Mouse (Mus musculus) layer of hippocampus, postnatal 14 days (tissue): ENCODE results near the gene Kdm5c. TPM values are rescaled to one million over a fixed set of nuclear protein-coding genes. Genes with fewer than 3 reads are reported as not detected.
"Not testable (repeated sequence)": the region's sequence is repeated elsewhere in the genome, so short reads cannot be mapped to it uniquely, and the experiment has no call there.

Source experiments
- DNase-seq, 2 experiments: peaks; one replicate each; pipeline ENCODE4 v3.0.0; 2021 to 2022; ENCODE audit warnings: low spot score in 2 of 2, mixed read lengths in 1 of 2
- long read RNA-seq, 2 experiments: library from polyadenylated mRNA; stranded (forward); transcript quantifications; one replicate each; pipeline ENCODE4 v2.0.0; 2021
- total RNA-seq, 2 experiments: library from RNA; stranded (reverse); gene quantifications; 2 replicates each; pipeline ENCODE4 v1.2.3; 2021

Kdm5c gene
- total RNA-seq = 10 to 100 TPM; 52.0 to 71.2 TPM
- long read RNA-seq, experiment 1, full-length matches to known transcripts = 3 of 8 reads
- long read RNA-seq, experiment 1, partial matches to known transcripts = 3 of 8 reads
- long read RNA-seq, experiment 1, other reads (novel, unspliced or antisense) = 2 of 8 reads
- long read RNA-seq, experiment 2, full-length matches to known transcripts = 12 of 23 reads
- long read RNA-seq, experiment 2, partial matches to known transcripts = 10 of 23 reads
- long read RNA-seq, experiment 2, other reads (novel, unspliced or antisense) = 1 of 23 reads

GRCm38 (mm10) chrX:152232781-152233763, at the start of gene Kdm5c:
Kdm5c (plus strand) TSS chrX:152233020.
- peak; percentile 84 to 99 for DNase-seq

GRCm38 (mm10) chrX:152187151-152187550, 45.7 kb upstream of the Kdm5c start:
- peak in 1 of 2 experiments; percentile 28 for DNase-seq

GRCm38 (mm10) chrX:152191266-152191665, 41.6 kb upstream of the Kdm5c start:
- DNase-seq = no peak

DNA sequence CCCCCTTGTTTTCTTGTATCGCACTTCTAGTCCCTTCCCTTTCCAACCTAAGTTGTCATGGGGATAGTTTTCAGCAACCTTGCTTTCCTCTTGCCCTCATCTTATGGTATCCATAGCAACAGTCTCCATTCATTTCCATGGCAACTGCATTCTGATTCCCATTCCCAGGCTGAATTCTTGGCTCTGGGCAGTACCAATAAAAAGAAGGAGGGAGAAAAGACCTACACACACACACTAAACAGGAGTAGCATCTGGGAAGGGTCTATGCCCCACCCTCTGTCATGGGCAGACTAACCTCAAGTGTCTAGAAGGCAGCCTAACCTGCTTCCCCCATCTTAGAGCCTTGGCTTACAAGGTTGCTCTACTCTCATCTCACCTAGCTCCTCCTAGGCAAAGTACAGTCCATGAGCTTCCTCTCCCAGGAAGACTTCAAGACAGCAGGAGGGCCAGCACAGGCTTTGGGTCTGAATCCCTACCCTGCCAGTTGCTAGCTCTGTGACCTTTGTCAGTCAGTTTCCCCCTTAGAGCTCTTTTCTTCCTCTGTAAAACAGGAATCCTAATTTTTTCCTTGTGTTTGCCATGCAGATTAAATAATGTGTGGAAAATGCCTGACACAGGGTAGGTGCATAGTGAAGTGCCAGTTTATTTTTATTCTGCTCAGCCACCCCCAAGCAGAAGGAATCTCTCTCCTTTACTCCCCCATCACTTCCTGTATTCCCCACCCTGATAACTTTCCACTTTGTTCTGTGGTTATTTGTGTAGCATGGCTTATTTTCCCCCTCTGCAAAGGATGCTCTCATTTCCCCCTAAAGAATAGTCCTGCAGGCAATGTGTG, 34.8 kb upstream of the Kdm5c start:
- no peak for DNase-seq

DNA sequence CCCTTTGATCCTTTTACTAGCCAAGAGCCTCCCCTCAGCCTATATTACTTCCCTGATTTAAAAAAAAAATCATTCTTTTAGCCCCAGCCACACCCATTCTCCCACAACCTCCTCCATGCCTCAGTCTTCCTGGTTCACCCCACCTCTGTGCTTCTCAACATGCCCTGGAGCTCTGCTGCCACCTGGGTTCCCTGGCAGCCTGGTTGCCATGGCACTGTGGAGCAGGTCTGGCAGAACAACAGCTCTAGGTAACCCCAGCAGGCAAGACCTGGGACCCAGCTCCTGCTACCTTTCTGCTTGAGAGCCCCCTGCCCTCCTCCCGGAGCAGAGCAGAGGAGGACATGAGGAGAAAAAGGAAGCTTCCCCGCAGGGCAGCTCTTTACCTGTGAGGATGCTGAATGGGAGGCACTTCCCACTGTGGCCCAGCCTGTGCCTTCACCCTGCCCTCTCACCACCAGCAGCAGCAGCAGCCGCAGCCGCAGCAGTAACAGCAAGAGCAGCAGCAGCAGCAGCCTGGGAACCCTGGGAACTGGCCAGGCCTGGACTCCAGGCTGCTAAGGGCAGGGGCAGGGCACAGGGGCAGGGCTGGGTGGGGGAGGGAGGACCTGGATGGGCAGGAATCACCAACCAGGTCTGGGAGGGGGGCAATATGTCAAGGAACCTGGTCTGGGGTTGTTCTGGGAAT, 30.9 kb upstream of the Kdm5c start:
- DNase-seq = no peak

DNA sequence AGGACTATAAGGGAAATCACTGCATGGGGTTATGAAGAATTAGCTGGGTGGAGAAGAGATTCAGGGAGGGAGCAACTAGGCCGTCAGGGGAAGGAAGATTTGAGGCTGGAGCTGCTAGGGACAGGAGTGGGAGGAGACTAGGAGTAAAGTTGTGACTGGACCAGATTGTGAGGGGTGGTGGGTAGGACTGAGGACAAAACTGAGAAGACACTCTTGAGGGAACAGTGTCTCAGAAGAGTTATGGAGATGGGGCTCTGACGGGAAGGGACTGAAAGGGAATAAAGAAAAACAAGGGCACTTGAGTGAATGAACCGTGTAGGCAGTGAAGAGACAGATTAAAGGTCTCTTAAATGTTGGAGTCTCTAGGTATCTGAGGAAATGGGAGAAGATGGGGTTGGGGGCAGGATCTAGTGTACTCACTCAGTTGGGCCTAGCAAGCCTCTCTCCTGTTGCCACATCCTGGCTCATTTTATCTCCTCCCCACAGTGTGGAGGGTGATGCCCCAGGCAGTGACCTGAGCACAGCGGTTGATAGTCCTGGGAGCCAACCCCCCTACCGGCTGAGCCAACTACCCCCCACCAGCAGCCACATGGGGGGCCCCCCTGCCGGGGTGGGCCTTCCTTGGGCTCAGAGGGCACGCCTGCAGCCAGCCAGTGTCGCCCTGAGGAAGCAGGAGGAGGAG, 30.3 kb upstream of the Kdm5c start:
- DNase-seq = no peak

DNA sequence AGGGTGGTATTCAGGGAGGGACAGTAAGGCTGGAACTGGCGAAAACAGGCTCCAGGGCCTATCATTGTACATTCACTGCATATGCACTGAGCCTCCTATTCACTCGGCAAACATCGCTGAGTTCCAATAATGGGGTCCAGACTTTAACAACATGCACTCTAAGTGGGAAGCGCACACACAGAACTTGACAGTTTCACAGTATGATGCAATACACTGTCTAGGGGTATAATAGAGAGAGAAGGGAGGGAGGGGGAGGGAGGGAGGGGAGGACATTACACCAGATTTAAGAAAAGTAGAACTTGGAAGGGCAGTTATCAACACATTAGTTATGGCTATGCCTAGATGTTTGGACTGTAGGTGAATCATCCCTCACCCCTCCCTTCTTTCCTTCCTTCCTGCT, 29.6 kb upstream of the Kdm5c start:
- DNase-seq = no peak

DNA sequence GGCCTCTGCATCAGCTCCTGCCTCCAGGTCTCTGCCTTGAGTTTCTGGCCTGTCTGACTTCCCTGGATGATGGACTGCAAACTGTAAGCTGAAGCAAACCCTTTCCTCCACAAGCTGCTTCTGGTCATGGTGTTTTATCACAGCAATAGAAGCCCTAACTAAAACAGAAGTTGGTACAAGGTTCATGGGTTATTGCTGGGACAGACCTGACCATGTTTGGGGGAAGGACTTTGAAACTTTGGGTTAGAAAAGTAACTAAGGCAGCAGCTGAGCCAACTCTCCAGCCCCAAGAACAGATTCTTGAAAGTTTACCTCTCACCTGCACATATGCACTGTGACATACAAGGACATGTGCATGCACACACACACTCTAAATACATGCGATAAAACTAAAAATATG, 27.3 kb upstream of the Kdm5c start:
- DNase-seq = no peak

DNA sequence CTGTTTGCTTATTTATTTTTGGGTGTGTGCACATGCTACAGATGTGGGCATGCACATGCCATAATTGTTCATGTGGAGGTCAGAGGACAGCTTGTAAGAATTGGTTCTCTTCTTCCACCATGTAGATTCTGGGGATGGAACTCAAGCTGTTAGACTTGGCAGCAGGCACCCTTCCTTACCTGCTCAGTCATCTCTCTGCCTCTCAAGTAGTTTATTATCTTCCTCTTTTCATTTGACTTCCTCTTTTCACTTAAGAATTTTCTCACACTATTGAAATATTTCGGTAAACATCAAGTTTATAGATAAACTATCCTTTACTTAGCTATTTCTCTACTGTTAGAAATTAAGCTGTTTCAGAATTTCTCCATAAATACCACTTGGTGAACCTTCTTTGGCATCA, 18.1 kb upstream of the Kdm5c start:
- DNase-seq = no peak

DNA sequence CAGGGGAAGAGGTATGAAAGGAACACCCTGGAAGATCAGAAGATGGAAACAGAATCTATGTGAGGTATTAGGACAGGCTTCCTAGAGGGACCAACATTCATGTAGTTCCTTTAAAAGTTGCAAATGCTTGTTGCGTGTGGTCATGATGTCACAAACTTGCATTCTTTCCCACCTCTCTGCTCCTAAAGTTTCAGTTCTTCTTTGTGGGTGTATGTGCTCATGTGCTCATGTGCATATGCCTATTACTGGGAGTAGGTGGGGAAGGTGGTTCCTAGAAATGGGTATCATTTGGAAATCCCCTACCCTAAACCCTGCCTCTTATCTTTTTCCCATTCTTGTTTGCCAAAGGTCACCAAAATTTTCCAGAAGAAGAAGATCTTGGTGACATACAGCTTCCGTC, 14.3 kb upstream of the Kdm5c start:
- DNase-seq = no peak

DNA sequence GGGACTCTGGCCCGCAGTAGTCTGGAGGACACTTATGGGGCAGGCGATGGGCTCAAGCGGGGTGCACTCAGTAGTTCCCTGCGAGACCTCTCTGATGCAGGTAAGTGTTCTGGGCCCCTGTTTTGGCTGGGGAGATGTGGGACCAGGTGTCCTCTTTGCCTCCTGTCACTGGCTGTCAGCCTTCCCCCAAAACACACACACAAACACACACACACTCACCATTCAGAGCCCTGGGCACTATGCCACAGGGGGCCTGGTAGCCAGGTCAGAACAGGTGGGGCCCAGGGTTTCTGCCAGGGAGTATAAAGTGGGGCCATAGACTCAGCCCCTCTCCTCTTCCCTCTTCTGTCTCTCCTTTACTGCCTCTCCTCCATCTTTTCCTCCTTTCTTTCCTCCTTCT, 11.1 kb upstream of the Kdm5c start:
- DNase-seq = no peak

DNA sequence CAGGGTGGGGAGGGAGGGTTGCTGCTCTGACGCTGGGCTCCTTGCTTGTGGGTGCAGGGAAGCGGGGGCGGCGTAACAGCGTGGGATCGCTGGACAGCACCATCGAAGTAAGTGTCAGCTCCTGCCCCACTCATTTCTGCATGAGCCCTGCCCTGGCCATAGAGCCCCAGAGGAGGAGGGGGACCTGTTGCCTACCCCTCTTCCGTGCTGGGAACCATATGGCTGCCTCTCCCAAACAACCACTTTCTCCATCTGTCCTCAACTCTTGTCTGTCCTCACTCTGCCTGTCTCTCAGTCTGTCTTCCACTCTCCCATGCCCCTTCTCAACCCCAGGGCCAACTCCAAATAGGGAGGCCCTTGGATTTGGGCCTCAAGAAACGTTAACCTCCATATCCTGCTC, 10.6 kb upstream of the Kdm5c start:
- DNase-seq = no peak

GRCm38 (mm10) chrX:152223313-152223712, 9.5 kb upstream of the Kdm5c start:
- DNase-seq = no peak

DNA sequence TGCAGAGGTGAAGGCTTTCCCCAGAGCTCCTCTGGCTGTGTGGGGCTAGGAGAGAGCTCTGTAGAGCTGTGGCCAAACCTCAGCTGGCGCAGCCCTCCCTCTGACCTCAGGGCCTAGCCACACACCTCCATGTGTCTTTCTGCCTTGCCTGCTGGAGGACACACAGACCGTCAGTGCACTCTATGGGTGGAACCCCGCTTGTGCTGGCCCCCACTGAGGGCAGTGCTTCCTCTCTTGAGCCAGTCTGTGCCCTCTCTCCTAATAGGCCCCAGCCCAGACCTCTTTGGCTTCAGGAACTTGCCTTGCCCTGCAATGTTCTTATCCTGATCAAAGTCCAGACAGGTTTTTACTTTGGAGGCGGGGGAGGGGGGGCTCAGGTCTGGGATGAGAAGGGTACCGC, 8.5 kb upstream of the Kdm5c start:
- DNase-seq = no peak

GRCm38 (mm10) chrX:152234125-152234524, 1.3 kb downstream of the Kdm5c start:
- no peak for DNase-seq

GRCm38 (mm10) chrX:152235758-152236157, 2.9 kb downstream of the Kdm5c start:
- DNase-seq = no peak

DNA sequence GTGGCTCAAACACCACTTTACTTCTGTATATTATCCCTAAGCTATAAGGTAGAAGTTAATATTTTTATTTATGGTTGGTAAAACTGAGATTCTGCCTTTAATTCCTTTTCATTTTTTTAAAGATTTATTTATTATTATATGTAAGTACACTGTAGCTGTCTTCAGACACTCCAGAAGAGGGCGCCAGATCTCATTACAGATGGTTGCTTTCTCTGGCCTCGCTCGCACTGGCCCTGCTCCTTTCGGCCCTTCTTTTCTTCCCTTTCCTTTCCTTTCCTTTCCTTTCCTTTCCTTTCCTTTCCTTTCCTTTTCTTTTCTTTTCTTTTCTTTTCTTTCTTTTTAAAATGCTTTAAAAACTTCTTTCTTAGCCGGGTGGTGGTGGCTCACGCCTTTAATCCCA, 10.3 kb downstream of the Kdm5c start:
- DNase-seq = not testable (repeated sequence)

DNA sequence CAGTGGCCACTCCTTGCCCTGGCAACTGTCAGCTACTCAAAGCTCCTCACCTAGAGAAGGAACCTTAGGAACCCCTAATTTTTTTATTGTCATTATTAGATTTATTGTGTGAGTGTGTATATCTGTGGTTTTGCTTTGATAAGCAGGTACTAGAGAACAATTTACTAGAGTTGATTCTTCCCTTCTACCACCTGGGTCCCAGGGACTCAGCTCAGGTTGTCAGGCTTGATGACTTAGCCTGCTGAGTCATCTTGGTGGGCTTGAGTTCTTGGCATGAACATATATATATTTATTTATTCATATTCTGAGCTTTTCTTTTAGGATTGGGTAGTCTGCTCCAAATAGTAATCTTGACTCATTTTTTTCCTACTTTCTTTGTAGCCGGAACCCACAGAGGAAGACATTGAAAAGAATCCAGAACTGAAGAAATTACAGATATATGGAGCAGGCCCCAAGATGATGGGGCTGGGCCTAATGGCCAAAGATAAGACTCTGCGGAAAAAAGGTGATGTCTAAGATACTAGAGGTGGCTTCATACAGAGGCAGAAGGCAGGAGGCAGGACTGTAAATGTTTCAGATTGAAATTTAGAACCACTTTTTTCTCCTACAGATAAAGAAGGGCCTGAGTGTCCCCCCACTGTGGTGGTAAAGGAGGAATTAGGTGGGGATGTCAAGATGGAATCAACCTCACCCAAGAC, 11.8 kb downstream of the Kdm5c start:
- DNase-seq = no peak

- no peak for DNase-seq
These were observed 38.4 kb downstream of the Kdm5c start for GRCm38 (mm10) chrX:152271189-152271588.

GRCm38 (mm10) chrX:152279384-152279783, 46.6 kb downstream of the Kdm5c start:
- DNase-seq = no peak
